Mouse (Mus musculus) neutrophil, adult 83 days (primary cell): Measurements from ENCODE around the gene Esp22. TPM values are rescaled to one million over a fixed set of nuclear protein-coding genes. Genes with fewer than 3 reads are reported as not detected.

Experiments
- total RNA-seq, 2 experiments: library from RNA; stranded (reverse); gene quantifications; one replicate each; pipeline ENCODE4 v1.2.4; 2023

Esp22 gene
- total RNA-seq = not detected

GRCm38 (mm10) chr17:39095034-39095433 lies at the start of gene Esp22:
Gene Esp22, plus strand, starts transcription at chr17:39095334.

GRCm38 (mm10) chr17:39076937-39077336 lies 18.2 kb upstream of the Esp22 start, which contains the start of gene Esp23:
Gene Esp23, minus strand, starts transcription at chr17:39077037.

Other genes starting within 250 kb of the Esp22 start
- gene Esp24, start 58.6 kb upstream of the Esp22 start, total RNA-seq = not detected
- gene Gm21903, start 52.0 kb upstream of the Esp22 start, total RNA-seq = not detected
- gene Esp23, start 18.3 kb upstream of the Esp22 start, total RNA-seq = not detected